Mouse (Mus musculus) myocyte (in vitro differentiated cells): ENCODE measurements around the gene Esp23.
"Not testable (repeated sequence)": the region's sequence is repeated elsewhere in the genome, so short reads cannot be mapped to it uniquely, and the experiment has no call there.

Experiments used
- CEBPB ChIP-seq: IDR thresholded peaks from 2 replicates; pipeline ENCODE4 v1.6.1; 2011; ENCODE audit warnings: mild to moderate bottlenecking, moderate library complexity; ENCODE audit not compliant: poor library complexity, insufficient read depth, severe bottlenecking
- E2F4 ChIP-seq: IDR thresholded peaks from one replicate; pipeline ENCODE4 v1.6.1; 2011; ENCODE audit warnings: mild to moderate bottlenecking, control low read depth, moderate library complexity; ENCODE audit not compliant: insufficient read depth
- MAX ChIP-seq: IDR thresholded peaks from one replicate; pipeline ENCODE4 v1.6.1; 2011; ENCODE audit warnings: low read depth, mild to moderate bottlenecking, control low read depth
- POLR2A ChIP-seq: IDR thresholded peaks from one replicate; pipeline ENCODE4 v1.6.1; 2011; ENCODE audit warnings: low read depth, mild to moderate bottlenecking, control low read depth, moderate library complexity; ENCODE audit not compliant: insufficient read length
- TCF3 ChIP-seq: IDR thresholded peaks from one replicate; pipeline ENCODE4 v1.6.1; 2011; ENCODE audit warnings: low read depth, control low read depth; ENCODE audit not compliant: insufficient read length
- USF1 ChIP-seq: IDR thresholded peaks from one replicate; pipeline ENCODE4 v1.6.1; 2011; ENCODE audit warnings: low read depth, mild to moderate bottlenecking, control low read depth, moderate library complexity

GRCm38 (mm10) chr17:39107126-39107525, 30.3 kb upstream of the Esp23 start:
- TF ChIP-seq POLR2A, E2F4, MAX, USF1, CEBPB, TCF3: not testable (repeated sequence)
